ENCODE assay signal across 25 mouse cellular contexts in the genomic region with DNA sequence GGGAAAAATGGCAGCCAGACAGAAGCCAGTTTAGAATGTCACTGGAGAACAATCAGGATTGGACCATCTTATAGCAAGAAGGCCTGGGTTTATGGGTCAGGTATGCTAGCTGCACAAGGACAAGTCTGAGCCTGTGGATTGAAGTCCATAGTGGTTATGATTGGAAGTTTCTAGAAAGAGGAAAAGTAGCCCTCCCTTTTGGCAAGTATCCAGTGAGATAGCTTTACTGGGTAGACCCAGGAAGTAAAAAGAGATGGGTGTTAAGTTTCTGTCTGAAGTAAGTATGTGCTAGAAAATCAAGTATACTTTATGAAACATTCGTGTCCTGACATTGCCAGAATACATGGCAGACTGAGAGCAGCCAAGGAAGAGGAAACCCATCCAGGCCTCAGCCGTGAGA.
DNase-seq lines count a peak whose midpoint lies in the region; ATAC-seq and TF ChIP-seq lines count a peak whose summit lies in the region.
"Had no signal": no experiment of that assay in that cellular context is flagged by ENCODE, and none has a peak within 500 bp of the region (broad histone marks: within the 10 kb centered on the region; RNA-seq: fewer than 3 reads in every experiment).

No protein-coding gene starts in this region.

- H3K9ac ChIP-seq in lung, embryonic 14.5 days = no peak overlapping the region
- H3K9ac ChIP-seq in lung, embryonic 16.5 days (ENCODE audit: low read length) = no peak overlapping the region
- H3K9ac ChIP-seq: embryonic facial prominence, embryonic 12.5 days; forebrain, embryonic 13.5 days had no signal

- WGBS in lung, embryonic 14.5 days = 49% methylated on average over 2 of the region's 2 CpGs
- WGBS in lung, embryonic 16.5 days = 43% methylated on average over 2 of the region's 2 CpGs

- no peaks in the 10 kb centered on the region for H3K27me3 ChIP-seq in lung, embryonic 14.5 days (ENCODE audit: insufficient read depth, low read length)
- H3K27me3 ChIP-seq in lung, embryonic 16.5 days (ENCODE audit: control insufficient read depth, insufficient read depth, low read depth, low read length) = no peaks in the 10 kb centered on the region
- peaks cover 4% of the 10 kb centered on the region for H3K27me3 ChIP-seq in megakaryocyte, embryonic 14.5 days (replicated peaks)
- H3K27me3 ChIP-seq: CH12.LX; embryonic facial prominence, embryonic 12.5 days; forebrain, embryonic 13.5 days; Patski had no signal

- H3K4me1 ChIP-seq in lung, embryonic 14.5 days (ENCODE audit: insufficient read depth) = peaks cover 25% of the 10 kb centered on the region
- peaks cover 64% of the 10 kb centered on the region for H3K4me1 ChIP-seq in lung, embryonic 16.5 days (replicated peaks; ENCODE audit: control insufficient read depth, insufficient read depth, low read length)
- peaks cover 4% of the 10 kb centered on the region; the same call in 1 of the 2 replicates for H3K4me1 ChIP-seq in megakaryocyte, embryonic 14.5 days

- no peaks in the 10 kb centered on the region for H3K9me3 ChIP-seq in lung, embryonic 14.5 days (ENCODE audit: low read depth, low read length)
- H3K9me3 ChIP-seq in lung, embryonic 16.5 days (ENCODE audit: control insufficient read depth, low read length) = no peaks in the 10 kb centered on the region
- H3K9me3 ChIP-seq in megakaryocyte, embryonic 14.5 days = no peaks in the 10 kb centered on the region
- H3K9me3 ChIP-seq: embryonic facial prominence, embryonic 10.5 days; embryonic facial prominence, embryonic 12.5 days; forebrain, embryonic 13.5 days; G1E had no signal

- H3K4me2 ChIP-seq in lung, embryonic 14.5 days = no peak overlapping the region
- no peak overlapping the region for H3K4me2 ChIP-seq in lung, embryonic 16.5 days (ENCODE audit: low read depth, low read length)
- H3K4me2 ChIP-seq: embryonic facial prominence, embryonic 12.5 days; forebrain, embryonic 13.5 days had no signal

- no peak overlapping the region for H3K4me3 ChIP-seq in lung, embryonic 14.5 days (ENCODE audit: low read depth, low read length)
- H3K4me3 ChIP-seq in lung, embryonic 16.5 days (ENCODE audit: low read length) = no peak overlapping the region
- H3K4me3 ChIP-seq in megakaryocyte, embryonic 14.5 days (replicated peaks) = peak overlapping the region; percentile 50
- H3K4me3 ChIP-seq: embryonic facial prominence, embryonic 10.5 days; embryonic facial prominence, embryonic 12.5 days; forebrain, embryonic 13.5 days had no signal

- intact Hi-C loops in heart, postnatal 14 days (cut with DNase I) = no loop called here

- peak; percentile 72 for DNase-seq in heart, adult 11 months
- no peak for DNase-seq in heart, postnatal 14 days
- DNase-seq in lung, embryonic 14.5 days = peak; percentile 65
- DNase-seq in lung, postnatal 25 days (ENCODE audit: low spot score) = no peak
- no peak for DNase-seq in lung, postnatal 36 days
- DNase-seq: adrenal gland, adult 8-10 months; adrenal gland, postnatal 14 days; adrenal gland, postnatal 36 days; B cell, adult 2 months; cerebellum, adult 11-12 months; cerebellum, adult 2 months; cerebellum, adult 9-10 months; cerebellum, postnatal 10 days; cerebellum, postnatal 25 days had no signal

- ATAC-seq in lung, embryonic 14.5 days (ENCODE audit: insufficient read depth) = no peak
- ATAC-seq in lung, embryonic 16.5 days (ENCODE audit: low read depth) = no peak
- no peak for ATAC-seq in megakaryocyte, adult 5-6 weeks (ENCODE audit: poor library complexity, severe bottlenecking)
- ATAC-seq: activated CD4-positive, CD25-positive, alpha-beta regulatory T cell, adult 4 months; CD4-positive, CD25-positive, alpha-beta regulatory T cell, adult 4 months; forebrain, embryonic 13.5 days; Patski had no signal

- TF ChIP-seq CTCF in lung, embryonic 14.5 days (IDR thresholded peaks at IDR 0.05; ENCODE audit: low read depth) = no peak

- no peaks in the 10 kb centered on the region for H3K36me3 ChIP-seq in lung, embryonic 14.5 days (ENCODE audit: insufficient read depth)
- no peaks in the 10 kb centered on the region for H3K36me3 ChIP-seq in lung, embryonic 16.5 days (ENCODE audit: control insufficient read depth, insufficient read depth, low read length)
- no peaks in the 10 kb centered on the region for H3K36me3 ChIP-seq in megakaryocyte, embryonic 14.5 days (replicated peaks; ENCODE audit: low read length)
- H3K36me3 ChIP-seq: embryonic facial prominence, embryonic 10.5 days; embryonic facial prominence, embryonic 12.5 days; G1E had no signal

- H3K27ac ChIP-seq in lung, embryonic 14.5 days (ENCODE audit: low read depth) = peak overlapping the region; percentile 16; the same call in 1 of the 2 replicates
- H3K27ac ChIP-seq in lung, embryonic 16.5 days (ENCODE audit: low read length) = peak overlapping the region; percentile 28; the same call in 1 of the 2 replicates
- H3K27ac ChIP-seq: embryonic facial prominence, embryonic 10.5 days; embryonic facial prominence, embryonic 12.5 days; forebrain, embryonic 13.5 days had no signal

Comparison
In these comparisons a context has a peak if more than half of its experiments do, and no peak if none do; other contexts are left out.
1. DNase-seq: peak in heart, adult 11 months (single experiment) and lung, embryonic 14.5 days (single experiment); none in heart, postnatal 14 days (0 of 2), lung, postnatal 25 days (single experiment) and lung, postnatal 36 days (single experiment).